Mouse (Mus musculus) monocyte, adult 5-6 weeks (primary cell): ENCODE measurements around the gene Ap2a2. TPM values are rescaled to one million over a fixed set of nuclear protein-coding genes. Genes with fewer than 3 reads are reported as not detected.
A peak's percentile ranks its signal among the peaks of the same experiment; 100 is the strongest.
"Not testable (repeated sequence)": the region's sequence is repeated elsewhere in the genome, so short reads cannot be mapped to it uniquely, and the experiment has no call there.

Experiments used
- ATAC-seq: fragments of 153-309, 156-312 bp; replicated peaks from 2 replicates; pipeline ENCODE4 v1.8.0; 2017; ENCODE audit warnings: mild to moderate bottlenecking; ENCODE audit not compliant: low TSS enrichment, insufficient number of reproducible peaks, severe bottlenecking, poor library complexity, low FRiP score
- total RNA-seq: library from RNA; stranded (forward); fragments of 200-1000, 200-491, 200-594 nt; gene quantifications from 3 replicates; pipeline ENCODE4 v1.2.3, GENCODE M21; 2017

Gene Ap2a2
- total RNA-seq, 1 experiment from 2014 or later, result 39.0 TPM

GRCm38 (mm10) chr7:141585881-141586280 lies 23.9 kb downstream of the Ap2a2 start:
- no peak for ATAC-seq

DNA sequence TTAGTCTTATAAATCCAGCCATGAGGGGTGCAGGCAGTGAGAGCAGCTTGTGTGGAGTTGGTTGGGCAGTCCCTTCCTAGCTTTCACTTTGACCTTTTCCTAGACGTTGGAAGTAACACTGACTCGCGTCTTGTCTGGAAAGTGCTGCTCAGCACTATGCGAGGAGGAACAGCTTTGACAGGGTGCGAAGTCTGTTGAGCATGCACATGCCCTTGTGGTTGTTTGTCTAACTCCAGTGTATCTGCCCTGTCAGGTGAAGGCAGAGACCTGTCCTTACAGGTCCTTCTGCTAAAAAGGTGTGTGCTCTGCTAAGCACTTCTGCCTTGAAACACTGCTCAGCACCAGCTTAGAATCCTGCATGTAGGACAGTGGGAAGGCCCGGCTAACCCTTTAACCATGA lies 26.9 kb downstream of the Ap2a2 start:
- no peak for ATAC-seq

DNA sequence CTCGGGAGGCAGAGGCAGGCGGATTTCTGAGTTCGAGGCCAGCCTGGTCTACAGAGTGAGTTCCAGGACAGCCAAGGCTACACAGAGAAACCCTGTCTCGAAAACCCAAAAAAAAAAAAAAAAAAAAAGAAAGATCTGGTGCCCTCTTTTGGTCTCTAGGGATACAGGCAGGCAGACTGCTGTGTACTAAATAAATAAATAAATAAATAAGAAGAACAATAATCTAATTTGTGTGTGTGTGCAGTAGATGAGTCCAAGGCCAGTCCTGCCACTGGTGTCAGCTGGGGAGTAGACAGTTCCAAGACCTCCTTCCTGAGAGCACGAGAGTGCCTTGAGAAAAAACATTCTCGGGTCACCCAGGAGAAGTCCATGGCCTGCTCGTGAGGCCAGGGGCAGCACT lies 28.3 kb downstream of the Ap2a2 start:
- not testable (repeated sequence) for ATAC-seq

- no peak for ATAC-seq
Observed at GRCm38 (mm10) chr7:141590959-141591358, 29.0 kb downstream of the Ap2a2 start.

DNA sequence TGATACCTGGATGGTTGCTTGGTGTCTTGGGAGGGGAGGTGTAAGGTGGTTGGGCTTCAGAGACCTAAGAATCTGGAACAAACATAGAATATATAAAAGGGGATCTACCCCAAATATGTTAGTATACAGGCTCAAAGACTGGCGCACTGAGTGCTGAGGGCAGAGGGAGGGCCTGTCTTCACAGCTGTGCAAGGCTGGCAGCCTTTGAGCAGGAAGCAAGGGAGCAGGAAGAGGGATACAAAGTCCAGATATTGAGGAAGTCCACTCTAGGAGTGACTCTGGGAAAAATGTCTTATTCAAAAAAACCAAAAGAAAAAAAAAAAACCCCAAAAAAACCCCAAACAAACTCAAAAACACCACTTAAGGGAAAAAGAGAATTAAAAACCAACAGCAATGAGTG lies 30.1 kb downstream of the Ap2a2 start:
- ATAC-seq, result no peak

DNA sequence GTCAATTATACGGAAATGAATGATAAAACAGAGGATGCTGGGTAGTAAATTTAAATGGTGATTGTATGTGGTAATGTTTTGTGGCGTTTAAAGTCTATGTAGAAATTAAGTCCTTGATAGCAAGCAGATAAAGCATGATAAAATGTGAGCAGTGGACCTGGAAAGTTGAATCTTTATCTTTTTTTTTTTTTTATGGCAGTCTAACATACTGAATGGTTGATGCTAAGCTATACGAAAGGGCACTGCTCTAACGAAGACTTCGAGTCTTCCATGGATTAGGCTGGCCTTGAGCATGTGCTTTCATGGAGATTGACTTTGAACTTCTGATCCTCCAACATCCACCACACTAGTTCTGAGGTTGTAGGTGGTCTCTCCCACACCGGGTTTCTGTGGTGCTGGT lies 31.1 kb downstream of the Ap2a2 start:
- no peak for ATAC-seq

- no peak for ATAC-seq
Observed at GRCm38 (mm10) chr7:141596971-141597370, 35.0 kb downstream of the Ap2a2 start.

DNA sequence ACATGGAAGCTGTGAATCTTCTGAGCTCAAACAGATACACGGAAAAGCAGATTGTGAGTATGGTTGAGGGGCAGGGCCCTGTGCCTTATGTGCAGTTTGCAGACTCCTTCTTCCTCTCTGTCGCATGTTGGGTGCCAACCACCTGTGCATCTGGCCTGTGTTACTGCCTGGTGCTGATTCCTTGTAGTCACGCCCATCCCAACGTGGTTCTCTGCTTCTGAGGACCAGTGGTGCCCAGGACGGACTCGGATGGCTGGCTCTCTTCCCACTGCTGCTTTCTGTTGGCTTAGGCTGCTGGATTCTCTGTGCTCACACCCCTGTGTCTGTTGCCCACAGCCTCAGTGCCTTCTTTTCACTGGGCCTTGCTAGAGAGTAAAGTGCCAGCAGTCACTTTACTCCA lies 35.6 kb downstream of the Ap2a2 start:
- no peak for ATAC-seq

DNA sequence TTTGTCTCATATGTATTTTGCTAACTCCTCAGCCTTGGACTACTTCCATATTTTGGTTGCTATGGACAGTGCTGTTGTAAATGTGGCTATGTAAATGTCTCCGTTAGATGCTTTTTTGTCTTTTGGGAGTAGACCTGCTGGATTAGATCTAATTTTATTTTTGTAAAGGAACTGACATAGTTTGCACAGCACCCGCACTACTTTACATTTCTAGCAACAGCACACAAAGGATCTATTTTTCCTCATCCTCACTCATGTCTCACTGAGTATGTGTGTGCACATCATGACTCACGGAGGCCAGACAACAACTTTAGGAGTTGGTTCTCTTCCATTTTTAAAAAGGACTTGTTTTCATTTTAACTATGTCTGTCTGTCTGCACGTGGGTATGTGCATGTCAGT lies 45.7 kb downstream of the Ap2a2 start:
- ATAC-seq, result no peak

- ATAC-seq, result no peak
Observed at GRCm38 (mm10) chr7:141609719-141610514, 47.9 kb downstream of the Ap2a2 start.

DNA sequence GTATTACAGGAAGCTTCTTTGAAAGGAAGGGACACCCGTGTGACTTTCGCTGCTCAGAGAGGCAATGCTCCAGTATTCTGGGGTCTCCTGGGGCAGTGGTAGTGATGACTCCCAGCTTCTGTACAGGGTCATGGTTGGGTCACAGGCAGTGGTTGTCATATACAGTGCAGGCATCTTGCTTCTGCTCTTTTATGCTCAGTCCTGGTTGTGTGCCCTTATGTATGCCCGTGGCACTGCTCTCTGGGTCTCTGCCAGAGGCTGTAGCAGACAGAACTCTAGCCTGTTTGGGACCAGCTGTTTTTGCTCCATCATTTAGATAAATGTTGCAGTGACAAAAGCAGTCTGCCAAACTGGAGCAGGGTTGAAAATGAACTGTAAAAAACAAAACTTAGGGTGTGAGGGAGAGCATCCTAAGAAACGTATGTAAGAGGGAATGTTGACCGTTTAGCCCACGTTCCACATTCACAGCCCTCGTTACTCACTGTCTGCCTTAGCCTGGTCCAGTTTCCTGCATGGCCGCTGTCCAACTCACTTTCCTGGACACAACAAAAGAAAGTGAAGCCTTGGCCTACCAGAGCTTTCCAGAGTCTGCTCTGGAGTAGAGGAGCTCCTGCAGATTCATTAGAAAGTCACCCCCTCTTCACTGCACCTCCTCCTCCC lies 49.9 kb downstream of the Ap2a2 start:
- ATAC-seq, result no peak

DNA sequence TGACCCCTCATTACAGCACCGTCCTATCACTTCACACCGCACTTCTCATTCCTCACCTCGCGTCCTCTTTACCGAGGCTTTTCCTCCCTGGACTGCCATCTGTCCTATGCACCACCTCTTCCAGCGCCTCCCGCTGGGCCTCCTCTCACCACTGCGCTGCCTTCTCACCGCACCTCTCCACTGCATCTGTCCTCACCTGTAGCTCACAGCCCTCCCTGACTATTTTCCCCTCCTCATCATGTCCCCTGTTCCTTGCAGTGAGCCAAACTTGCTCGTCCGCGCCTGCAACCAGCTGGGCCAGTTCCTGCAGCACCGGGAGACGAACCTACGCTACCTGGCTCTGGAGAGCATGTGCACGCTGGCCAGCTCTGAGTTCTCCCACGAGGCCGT lies 50.4 kb downstream of the Ap2a2 start:
- ATAC-seq, result no peak

- ATAC-seq, result no peak
Observed at GRCm38 (mm10) chr7:141612791-141613190, 50.8 kb downstream of the Ap2a2 start.

DNA sequence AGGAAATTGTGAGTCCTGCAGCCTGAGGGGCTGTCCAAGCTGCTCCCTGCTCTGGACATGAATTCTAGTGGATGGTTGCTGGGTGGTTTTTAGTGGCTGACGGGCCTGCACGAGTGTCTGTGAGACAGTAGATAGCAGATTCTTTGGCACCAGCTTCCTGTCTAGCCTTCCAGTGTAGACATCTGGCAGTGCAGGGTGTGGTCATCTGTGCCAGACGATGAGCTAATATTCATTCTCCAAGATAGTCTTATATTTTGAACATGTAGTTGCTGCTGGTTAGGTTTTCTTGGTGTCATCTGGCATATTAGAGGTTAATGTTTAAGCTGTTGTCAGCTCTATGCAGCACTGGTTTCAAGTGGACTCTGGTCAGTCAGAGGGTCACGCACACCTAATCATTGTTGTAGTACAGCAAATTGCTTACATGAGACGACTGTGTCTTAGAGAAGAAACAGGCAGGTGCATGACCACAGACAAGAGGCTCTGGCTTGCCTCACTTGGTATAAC lies 52.4 kb downstream of the Ap2a2 start:
- no peak for ATAC-seq

DNA sequence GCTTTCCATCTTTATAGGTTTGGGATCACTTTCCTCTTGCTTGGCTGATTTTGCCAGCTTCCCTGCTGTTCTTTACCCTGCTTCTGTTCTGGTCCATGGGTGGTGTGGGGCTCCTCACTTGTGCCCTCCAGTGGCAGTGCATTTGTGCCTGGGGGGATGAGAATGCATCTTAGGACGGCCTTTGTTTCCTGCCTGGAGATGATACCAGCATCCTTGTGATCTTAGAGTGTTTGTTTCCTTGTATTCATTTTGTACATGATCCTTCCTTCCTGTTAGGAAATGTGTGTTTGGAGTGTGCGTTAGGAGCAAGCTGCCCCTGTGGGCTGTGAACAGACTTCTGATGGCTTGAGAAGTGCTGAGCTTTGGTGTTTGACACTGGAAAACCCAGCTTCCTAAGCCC lies 62.2 kb downstream of the Ap2a2 start:
- no peak for ATAC-seq

DNA sequence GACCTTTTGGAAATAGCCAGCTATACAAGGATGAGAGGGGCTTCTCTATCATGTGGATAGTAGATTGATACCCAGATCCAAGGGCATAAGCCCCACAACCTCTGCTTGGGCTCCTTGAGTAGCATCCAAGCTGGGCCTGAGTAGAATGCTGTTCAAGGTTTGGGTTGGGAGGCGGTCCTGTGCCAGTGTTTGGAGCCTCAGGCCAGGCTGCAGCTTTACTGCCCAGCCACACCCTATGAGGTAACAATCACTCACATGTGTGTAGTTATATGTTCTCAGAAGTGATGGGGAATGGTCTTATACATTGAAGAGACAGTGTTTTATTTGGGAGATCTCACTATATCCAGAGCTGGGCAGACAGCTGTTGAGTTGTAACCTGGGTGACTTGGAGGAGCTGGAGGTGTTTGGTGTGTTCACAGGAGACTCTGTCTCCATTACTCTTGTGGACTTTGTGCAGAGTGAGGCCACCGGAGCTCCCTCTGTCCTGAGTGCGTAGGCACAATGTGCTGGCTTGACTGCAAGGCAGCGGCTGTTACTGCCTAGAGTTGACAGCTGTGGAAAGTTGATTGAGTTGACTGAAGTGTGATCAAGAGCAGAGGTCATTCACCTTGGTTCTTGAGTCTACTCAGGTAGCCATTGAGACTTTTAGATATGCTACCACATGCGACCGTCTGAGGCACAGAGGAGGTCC lies 63.3 kb downstream of the Ap2a2 start:
- ATAC-seq, result no peak

DNA sequence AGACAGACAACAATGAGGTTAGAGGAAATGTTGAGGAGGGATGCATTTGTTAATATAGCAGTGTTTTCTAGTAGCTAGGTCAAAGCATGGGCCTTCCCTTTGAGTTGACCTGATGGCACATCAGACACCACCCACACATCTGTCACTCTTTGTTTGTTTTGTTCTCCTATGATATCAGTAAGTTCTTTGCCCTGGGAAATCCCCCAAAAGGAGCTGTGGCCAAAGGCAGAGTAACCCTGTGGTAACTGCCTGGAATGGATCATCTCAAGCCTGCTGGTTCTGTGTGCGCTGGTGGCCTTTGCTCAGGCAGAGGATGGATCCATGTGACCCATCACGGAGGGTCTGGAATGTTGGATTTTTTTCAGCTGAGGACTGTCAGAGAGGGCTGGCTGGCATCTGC lies 66.0 kb downstream of the Ap2a2 start:
- no peak for ATAC-seq

GRCm38 (mm10) chr7:141629241-141629640 lies 67.3 kb downstream of the Ap2a2 start:
- no peak for ATAC-seq

- ATAC-seq, result peak; percentile 49
Observed at GRCm38 (mm10) chr7:141638077-141638476, 76.1 kb downstream of the Ap2a2 start.
